ENCODE assay signal across 17 mouse cellular contexts in the genomic region with DNA sequence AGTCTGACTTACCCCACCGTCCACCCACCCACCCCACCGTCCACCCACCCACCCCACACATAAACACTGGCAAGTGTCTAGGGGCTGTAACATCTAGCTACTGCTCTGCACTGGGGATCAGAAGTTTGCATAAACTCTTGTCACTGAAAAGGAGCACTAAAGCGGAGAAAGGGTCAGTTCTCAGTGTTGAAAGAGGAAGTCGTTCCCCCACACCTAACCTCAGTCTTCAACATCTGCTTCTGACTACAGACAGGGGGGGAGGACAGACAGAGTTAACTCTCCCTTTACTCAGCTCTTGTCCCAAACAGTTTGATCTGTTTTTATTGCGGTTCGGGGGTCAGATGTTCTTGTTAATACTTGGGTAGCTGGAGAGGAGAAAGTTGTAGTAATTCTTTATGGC. TPM values are rescaled to one million over a fixed set of nuclear protein-coding genes. Genes with fewer than 3 reads are reported as not detected.
DNase-seq lines count a peak whose midpoint lies in the region; ATAC-seq lines count a peak whose summit lies in the region.
"Had no signal": no experiment of that assay in that cellular context is flagged by ENCODE, and none has a peak within 500 bp of the region (broad histone marks: within the 10 kb centered on the region; RNA-seq: fewer than 3 reads in every experiment).

No protein-coding gene starts in this region.

- DNase-seq in thymus, postnatal 0 days (ENCODE audit: low spot score) = peak; percentile 30
- DNase-seq in thymus, postnatal 14 days = no peak
- DNase-seq in right cerebral cortex, postnatal 14 days = no peak
- DNase-seq in Muller cell, postnatal 12 days (ENCODE audit: inconsistent ontology term) = no peak
- no peak for DNase-seq in thymus, adult 18-20 months
- DNase-seq: cerebellum, postnatal 10 days; gastrocnemius, postnatal 36 days; heart, postnatal 14 days; kidney, adult 2 months; kidney, postnatal 25 days; lung, adult 18-20 months; right cerebral cortex, postnatal 25 days; thymus, adult 2 months had no signal

- ATAC-seq in common myeloid progenitor, adult 5-6 weeks (replicated peaks; ENCODE audit: low read depth, poor library complexity, severe bottlenecking) = peak; percentile 92
- ATAC-seq in megakaryocyte progenitor cell, adult 5-6 weeks (replicated peaks; ENCODE audit: poor library complexity) = peak; percentile 84
- ATAC-seq: forebrain, embryonic 13.5 days; midbrain, embryonic 16.5 days had no signal

RNA-seq across cellular contexts. Expression of a gene that starts 59.9 kb away (rescaled TPM):
- 8.9 and 9.0 TPM in 2 replicates for polyA plus RNA-seq in thymus, postnatal 0 days (2015; fragmentation: Nextera tagmentation; extraction: Ambion mirVana)
- 14.8 and 15.2 TPM in 2 replicates for total RNA-seq in common myeloid progenitor, adult 5-6 weeks (2017)
- total RNA-seq in megakaryocyte progenitor cell, adult 5-6 weeks (2015) = 13.4 and 18.3 TPM in 2 replicates
- total RNA-seq in megakaryocyte progenitor cell, adult 5-6 weeks (2017) = 7.4 and 8.9 TPM in 2 replicates
